Mouse (Mus musculus): ENCODE measurements around the gene Ergic1. TPM values are rescaled to one million over a fixed set of nuclear protein-coding genes. Genes with fewer than 3 reads are reported as not detected.

Ergic1 gene
- polyA plus RNA-seq, 1 experiment from 2014 or later: 97.3 TPM

- H3K27ac ChIP-seq (replicated peaks): peak overlapping the region; percentile 71
- no peak overlapping the region for H3K9ac ChIP-seq
- H3K4me2 ChIP-seq: no peak overlapping the region
- peaks cover 20% of the 10 kb centered on the region for H3K4me1 ChIP-seq (replicated peaks)
- WGBS: 75% methylated on average over 2 of the region's 2 CpGs
- ATAC-seq (ENCODE audit: low FRiP score, low read depth): peak; percentile 65; the same call in 1 of the 2 replicates
- no peak overlapping the region for H3K4me3 ChIP-seq
- H3K36me3 ChIP-seq: peaks cover 5% of the 10 kb centered on the region; the same call in 1 of the 2 replicates
- no peaks in the 10 kb centered on the region for H3K27me3 ChIP-seq
- H3K9me3 ChIP-seq: no peaks in the 10 kb centered on the region
These were observed 128.5 kb downstream of the Ergic1 start for GRCm38 (mm10) chr17:26689810-26690209.

DNA sequence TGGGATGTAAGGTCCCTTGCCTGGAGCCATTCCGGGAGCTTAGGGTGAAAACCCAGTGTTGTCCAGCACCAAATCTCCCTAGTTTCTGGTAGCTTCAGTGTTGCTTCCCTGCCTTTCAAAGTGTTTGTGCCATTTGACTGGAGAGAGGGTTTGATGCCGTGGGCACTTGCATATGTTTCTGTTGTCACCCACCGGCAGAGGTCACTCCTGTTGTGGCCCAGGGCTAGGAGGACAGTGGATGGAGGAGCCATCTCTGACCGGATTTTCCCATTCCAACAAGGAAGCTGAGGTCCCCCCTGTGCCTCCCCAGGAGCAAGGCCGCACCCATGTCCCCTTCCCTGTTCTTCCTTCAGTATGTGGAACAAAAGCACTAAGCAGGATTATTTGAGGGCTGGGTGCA lies 128.9 kb downstream of the Ergic1 start:
- H3K27me3 ChIP-seq: no peaks in the 10 kb centered on the region
- peaks cover under 1% of the 10 kb centered on the region; the same call in 1 of the 2 replicates for H3K36me3 ChIP-seq
- no peak overlapping the region for H3K4me2 ChIP-seq
- H3K4me1 ChIP-seq (replicated peaks): peaks cover 20% of the 10 kb centered on the region
- H3K4me3 ChIP-seq: no peak overlapping the region
- peak overlapping the region; percentile 71 for H3K27ac ChIP-seq (replicated peaks)
- H3K9ac ChIP-seq: no peak overlapping the region
- no peaks in the 10 kb centered on the region for H3K9me3 ChIP-seq
- ATAC-seq (ENCODE audit: low FRiP score, low read depth): no peak
- 76% methylated on average over 5 of the region's 5 CpGs for WGBS

DNA sequence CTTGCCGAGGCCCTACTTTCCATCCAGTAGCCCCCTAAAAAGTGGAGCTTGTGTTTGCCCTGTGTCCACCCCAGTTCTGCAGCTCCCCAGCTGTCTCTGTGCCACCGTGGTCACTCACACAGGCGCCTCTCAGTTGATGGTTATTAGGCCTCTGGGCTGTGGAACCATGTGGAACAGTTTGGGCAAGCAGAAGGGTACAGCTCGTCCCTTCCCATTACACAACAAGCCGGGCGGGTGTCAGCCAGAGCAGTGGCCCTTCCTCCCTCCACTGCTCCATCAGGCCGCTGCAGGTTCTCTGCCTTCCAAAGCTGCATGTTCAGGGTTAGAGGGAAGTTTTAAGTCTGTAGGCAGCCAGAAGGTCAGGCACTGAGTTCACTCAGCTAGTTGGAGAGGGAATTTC lies 129.8 kb downstream of the Ergic1 start:
- H3K4me3 ChIP-seq: no peak overlapping the region
- H3K27me3 ChIP-seq: no peaks in the 10 kb centered on the region
- no peak for ATAC-seq (ENCODE audit: low FRiP score, low read depth)
- H3K9me3 ChIP-seq: no peaks in the 10 kb centered on the region
- 94% methylated on average over 7 of the region's 7 CpGs for WGBS
- H3K27ac ChIP-seq (replicated peaks): no peak overlapping the region
- H3K4me2 ChIP-seq: no peak overlapping the region
- H3K36me3 ChIP-seq: peaks cover 6% of the 10 kb centered on the region
- H3K9ac ChIP-seq: no peak overlapping the region
- peaks cover 20% of the 10 kb centered on the region for H3K4me1 ChIP-seq (replicated peaks)

DNA sequence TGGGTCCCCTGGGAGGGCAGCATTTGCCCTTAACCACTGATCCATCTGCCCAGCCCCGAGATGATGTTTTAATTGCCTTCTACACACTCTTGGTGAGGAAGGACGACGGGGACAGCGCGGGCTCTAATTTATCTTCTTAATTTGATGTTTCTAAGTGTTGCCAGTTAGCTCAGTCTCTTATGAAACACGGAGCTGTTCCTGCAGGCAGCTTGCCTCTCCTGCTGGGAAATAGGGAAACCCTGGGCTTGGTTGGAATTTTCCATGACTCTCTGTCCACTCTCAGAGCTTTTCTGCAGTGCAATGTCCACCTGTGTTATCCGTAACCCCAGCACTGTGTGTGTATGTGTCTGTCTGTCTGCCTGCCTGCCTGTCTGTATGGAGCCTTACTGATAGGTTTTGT lies 132.1 kb downstream of the Ergic1 start:
- H3K36me3 ChIP-seq: peaks cover 23% of the 10 kb centered on the region
- no peak overlapping the region for H3K4me2 ChIP-seq
- no peaks in the 10 kb centered on the region for H3K9me3 ChIP-seq
- no peak overlapping the region for H3K9ac ChIP-seq
- WGBS: 72% methylated on average over 7 of the region's 7 CpGs
- no peak for ATAC-seq (ENCODE audit: low FRiP score, low read depth)
- H3K27me3 ChIP-seq: no peaks in the 10 kb centered on the region
- peaks cover 18% of the 10 kb centered on the region for H3K4me1 ChIP-seq (replicated peaks)
- H3K4me3 ChIP-seq: no peak overlapping the region
- no peak overlapping the region for H3K27ac ChIP-seq (replicated peaks)

DNA sequence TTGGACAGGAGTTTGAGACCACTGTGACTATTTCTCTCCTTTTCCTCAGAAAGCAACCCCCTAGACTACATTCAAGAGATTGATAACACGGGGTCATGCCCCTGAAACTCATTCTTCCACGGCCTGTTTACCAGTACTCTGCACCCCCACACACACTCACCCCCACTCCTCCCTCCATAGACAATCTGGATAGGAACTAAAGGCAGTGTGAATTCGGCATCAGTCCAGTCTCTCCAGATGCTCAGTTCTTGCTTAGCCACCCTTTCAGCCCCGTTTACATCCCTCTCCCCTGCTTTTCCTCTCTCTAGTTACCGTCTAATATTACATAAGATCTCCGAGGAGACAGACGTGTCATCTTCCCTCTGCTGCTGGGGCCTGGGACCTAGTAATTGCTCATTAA lies 132.9 kb downstream of the Ergic1 start:
- 76% methylated on average over 7 of the region's 7 CpGs for whole genome bisulfite sequencing
- Histone ChIP-seq H3K9ac (no peak overlapping the region), H3K4me3 (no peak overlapping the region), H3K9me3 (no peaks in the 10 kb centered on the region), H3K27me3 (no peaks in the 10 kb centered on the region), H3K27ac (replicated peaks) (no peak overlapping the region), H3K36me3 (peaks cover 30% of the 10 kb centered on the region), H3K4me1 (replicated peaks) (peaks cover 10% of the 10 kb centered on the region), H3K4me2 (no peak overlapping the region)
- ATAC-seq (ENCODE audit: low FRiP score, low read depth): no peak

- H3K4me1 ChIP-seq (replicated peaks): no peaks in the 10 kb centered on the region; the same call in 1 of the 2 replicates
- H3K9me3 ChIP-seq: no peaks in the 10 kb centered on the region
- H3K27me3 ChIP-seq: no peaks in the 10 kb centered on the region
- H3K4me3 ChIP-seq: no peak overlapping the region
- 97% methylated on average over 3 of the region's 3 CpGs for WGBS
- no peak overlapping the region for H3K4me2 ChIP-seq
- no peak overlapping the region for H3K27ac ChIP-seq (replicated peaks)
- H3K9ac ChIP-seq: no peak overlapping the region
- no peak for ATAC-seq (ENCODE audit: low FRiP score, low read depth)
- H3K36me3 ChIP-seq: peaks cover 41% of the 10 kb centered on the region
These were observed 133.9 kb downstream of the Ergic1 start for GRCm38 (mm10) chr17:26695193-26695592.

- ATAC-seq (ENCODE audit: low FRiP score, low read depth): no peak
- peaks cover 41% of the 10 kb centered on the region for H3K36me3 ChIP-seq
- H3K27me3 ChIP-seq: no peaks in the 10 kb centered on the region
- H3K4me2 ChIP-seq: no peak overlapping the region
- H3K4me3 ChIP-seq: no peak overlapping the region
- no peak overlapping the region for H3K9ac ChIP-seq
- H3K9me3 ChIP-seq: no peaks in the 10 kb centered on the region
- H3K4me1 ChIP-seq (replicated peaks): no peaks in the 10 kb centered on the region
- WGBS: 85% methylated on average over 5 of the region's 5 CpGs
- no peak overlapping the region for H3K27ac ChIP-seq (replicated peaks)
These were observed 137.6 kb downstream of the Ergic1 start for GRCm38 (mm10) chr17:26698846-26699245.

DNA sequence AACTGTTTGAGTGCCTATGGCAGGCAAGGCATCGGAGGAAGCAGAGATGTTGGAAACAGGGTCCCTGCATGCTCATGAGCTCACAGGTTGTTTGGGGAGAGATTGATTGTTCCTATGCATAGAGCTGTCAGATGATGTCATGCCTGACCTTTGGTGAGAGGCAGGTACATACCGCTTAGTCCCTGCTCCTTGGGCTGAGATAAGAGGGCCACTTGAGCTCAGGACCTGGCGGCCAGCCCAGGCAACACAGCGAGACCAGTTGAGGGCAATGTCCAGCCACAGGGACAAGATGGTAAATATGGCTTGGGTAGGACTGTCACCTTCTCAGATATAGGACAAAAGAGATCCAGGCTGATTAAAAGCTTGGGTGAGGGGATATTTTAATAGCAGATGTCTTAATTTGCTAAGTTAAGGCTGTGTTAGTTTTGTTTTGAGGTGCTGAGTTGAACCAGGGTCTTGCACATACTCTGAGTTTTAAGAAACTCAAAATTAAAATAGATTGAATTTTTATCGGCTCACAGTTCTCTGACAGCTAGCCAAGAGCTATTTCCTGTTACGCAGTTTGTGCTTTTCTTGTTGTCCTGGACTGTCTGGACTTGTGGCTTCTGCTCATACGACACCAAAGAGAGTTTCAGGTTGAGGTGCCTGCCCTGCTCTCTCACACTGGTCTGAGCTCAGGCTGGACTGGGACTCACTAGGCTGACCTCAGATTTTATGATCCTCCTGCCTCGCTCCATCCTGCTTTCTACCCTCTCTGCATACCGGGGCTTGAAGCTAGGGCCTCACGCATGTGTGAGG lies 138.7 kb downstream of the Ergic1 start:
- H3K9me3 ChIP-seq: no peaks in the 10 kb centered on the region
- no peaks in the 10 kb centered on the region for H3K27me3 ChIP-seq
- H3K36me3 ChIP-seq: peaks cover 46% of the 10 kb centered on the region
- no peak overlapping the region for H3K4me3 ChIP-seq
- H3K4me1 ChIP-seq (replicated peaks): no peaks in the 10 kb centered on the region
- no peak for ATAC-seq (ENCODE audit: low FRiP score, low read depth)
- WGBS: 94% methylated on average over 10 of the region's 10 CpGs
- no peak overlapping the region for H3K9ac ChIP-seq
- H3K4me2 ChIP-seq: no peak overlapping the region
- H3K27ac ChIP-seq (replicated peaks): no peak overlapping the region

DNA sequence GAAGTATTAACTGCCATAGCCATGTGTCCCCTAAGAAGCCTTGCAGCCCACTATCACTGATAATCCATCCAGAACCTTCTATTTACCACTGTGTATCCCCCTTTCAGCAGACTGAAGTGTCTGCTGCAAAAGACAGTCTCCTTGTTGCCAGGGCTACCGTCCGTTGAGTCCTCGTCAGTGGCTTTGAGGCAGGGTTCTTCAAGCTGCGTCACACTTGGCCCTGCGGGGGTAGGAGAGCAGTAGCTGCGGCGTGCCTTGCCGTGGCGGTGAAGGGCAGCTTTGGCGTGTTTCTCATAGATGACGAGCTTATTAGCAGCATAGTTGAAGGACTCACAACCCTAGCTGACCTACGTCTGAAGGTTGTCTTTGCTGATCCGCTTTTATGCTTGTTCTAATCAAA lies 140.3 kb downstream of the Ergic1 start:
- peaks cover 36% of the 10 kb centered on the region for H3K36me3 ChIP-seq
- no peak overlapping the region for H3K4me2 ChIP-seq
- 78% methylated on average over 13 of the region's 13 CpGs for WGBS
- no peak overlapping the region for H3K4me3 ChIP-seq
- H3K4me1 ChIP-seq (replicated peaks): no peaks in the 10 kb centered on the region
- H3K27ac ChIP-seq (replicated peaks): no peak overlapping the region
- H3K9ac ChIP-seq: no peak overlapping the region
- no peaks in the 10 kb centered on the region for H3K27me3 ChIP-seq
- no peaks in the 10 kb centered on the region for H3K9me3 ChIP-seq
- no peak for ATAC-seq (ENCODE audit: low FRiP score, low read depth)

DNA sequence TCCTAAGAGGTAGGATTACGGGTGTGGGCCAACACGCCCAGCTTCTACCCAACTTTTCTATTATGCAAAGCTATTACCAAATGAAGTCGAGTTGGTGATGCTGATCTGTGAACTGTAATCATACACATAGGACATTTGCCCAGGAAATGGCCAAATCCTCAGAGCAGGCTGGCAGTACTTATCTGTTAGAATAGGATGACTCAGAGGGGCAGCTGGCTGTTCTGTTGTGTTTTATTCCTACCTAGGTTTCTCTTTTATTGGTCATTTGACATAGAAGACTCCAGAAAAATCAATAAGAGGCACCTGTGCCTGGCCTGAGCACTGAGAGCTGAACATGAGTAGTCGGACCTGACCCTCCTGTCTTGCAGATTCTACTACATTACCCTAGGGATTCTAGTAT lies 141.3 kb downstream of the Ergic1 start:
- H3K27me3 ChIP-seq: no peaks in the 10 kb centered on the region
- no peak for ATAC-seq (ENCODE audit: low FRiP score, low read depth)
- no peaks in the 10 kb centered on the region for H3K4me1 ChIP-seq (replicated peaks)
- no peak overlapping the region for H3K27ac ChIP-seq (replicated peaks)
- no peak overlapping the region for H3K4me3 ChIP-seq
- H3K9ac ChIP-seq: no peak overlapping the region
- no peaks in the 10 kb centered on the region for H3K9me3 ChIP-seq
- H3K36me3 ChIP-seq: peaks cover 31% of the 10 kb centered on the region
- no peak overlapping the region for H3K4me2 ChIP-seq
- WGBS: 87% methylated on average over 4 of the region's 4 CpGs

GRCm38 (mm10) chr17:26703671-26704070 lies 142.4 kb downstream of the Ergic1 start:
- no peak for ATAC-seq (ENCODE audit: low FRiP score, low read depth)
- Histone ChIP-seq H3K9ac (no peak overlapping the region), H3K4me3 (no peak overlapping the region), H3K9me3 (no peaks in the 10 kb centered on the region), H3K4me1 (replicated peaks) (0 out of 2 replicates have a peak, but pooled peaks cover under 1% of the 10 kb centered on the region), H3K27ac (replicated peaks) (no peak overlapping the region), H3K27me3 (no peaks in the 10 kb centered on the region), H3K36me3 (peaks cover 21% of the 10 kb centered on the region), H3K4me2 (no peak overlapping the region)
- WGBS: 86% methylated on average over 4 of the region's 4 CpGs

GRCm38 (mm10) chr17:26705463-26706359 lies 144.4 kb downstream of the Ergic1 start:
- Histone ChIP-seq H3K4me1 (replicated peaks) (peaks cover 19% of the 10 kb centered on the region), H3K9me3 (no peaks in the 10 kb centered on the region), H3K36me3 (peaks cover 5% of the 10 kb centered on the region; the same call in 1 of the 2 replicates), H3K27me3 (no peaks in the 10 kb centered on the region), H3K4me3 (no peak overlapping the region), H3K27ac (replicated peaks) (0 out of 2 replicates have a peak overlapping the region, but pooled peaks have one; percentile 10), H3K9ac (no peak overlapping the region), H3K4me2 (no peak overlapping the region)
- no peak for ATAC-seq (ENCODE audit: low FRiP score, low read depth)
- 73% methylated on average over 11 of the region's 11 CpGs for WGBS

Measured in hindbrain, embryonic 15.5 days (tissue).